Mouse (Mus musculus) midbrain, embryonic 12.5 days (tissue): ENCODE measurements around the gene Fam222b. TPM values are rescaled to one million over a fixed set of nuclear protein-coding genes. Genes with fewer than 3 reads are reported as not detected.

Experiments
- ATAC-seq: fragments of 200-750 bp; cut with Nextera tagmentation; 2 replicates; pipeline ENCODE4 v1.8.0; 2017; ENCODE audit warnings: low read depth, moderate TSS enrichment, moderate library complexity; ENCODE audit not compliant: low FRiP score
- H3K27ac ChIP-seq: fragments of 300-500 bp; sonication (generic); replicated peaks from 2 replicates; pipeline ENCODE4 v1.5.1; 2016; ENCODE audit warnings: mild to moderate bottlenecking
- H3K27me3 ChIP-seq: fragments of 300-500 bp; sonication (generic); 2 replicates; pipeline ENCODE4 v1.6.1; 2016; ENCODE audit warnings: mild to moderate bottlenecking
- H3K36me3 ChIP-seq: fragments of 300-500 bp; sonication (generic); 2 replicates; pipeline ENCODE4 v1.6.1; 2016
- H3K4me1 ChIP-seq: fragments of 300-500 bp; sonication (generic); 2 replicates; pipeline ENCODE4 v1.6.1; 2016
- H3K4me2 ChIP-seq: fragments of 300-500 bp; sonication (generic); replicated peaks from 2 replicates; pipeline ENCODE4 v1.6.1; 2016; ENCODE audit warnings: mild to moderate bottlenecking, moderate library complexity
- H3K4me3 ChIP-seq: fragments of 300-500 bp; sonication (generic); 2 replicates; pipeline ENCODE4 v1.5.1; 2016; ENCODE audit warnings: mild to moderate bottlenecking
- H3K9ac ChIP-seq: fragments of 300-500 bp; sonication (generic); replicated peaks from 2 replicates; pipeline ENCODE4 v1.6.1; 2016; ENCODE audit warnings: mild to moderate bottlenecking, moderate library complexity
- H3K9me3 ChIP-seq: fragments of 300-500 bp; sonication (generic); 2 replicates; pipeline ENCODE4 v1.6.1; 2016; ENCODE audit warnings: mild to moderate bottlenecking
- WGBS: fragments of 180-500 bp; shearing (Covaris S2); methylation state at CpG from one replicate; pipeline ENCODE4 v1.1.7; 2016; 5-methylcytosine and 5-hydroxymethylcytosine counted together
- polyA plus RNA-seq: library from polyadenylated mRNA; unstranded; fragments of >200 nt; fragmentation: Nextera tagmentation; extraction: Ambion mirVana; gene quantifications from 2 replicates; pipeline ENCODE4 v1.2.1, GENCODE M21; 2016

Fam222b gene
- polyA plus RNA-seq, 1 experiment from 2014 or later, result 27.4 TPM

DNA sequence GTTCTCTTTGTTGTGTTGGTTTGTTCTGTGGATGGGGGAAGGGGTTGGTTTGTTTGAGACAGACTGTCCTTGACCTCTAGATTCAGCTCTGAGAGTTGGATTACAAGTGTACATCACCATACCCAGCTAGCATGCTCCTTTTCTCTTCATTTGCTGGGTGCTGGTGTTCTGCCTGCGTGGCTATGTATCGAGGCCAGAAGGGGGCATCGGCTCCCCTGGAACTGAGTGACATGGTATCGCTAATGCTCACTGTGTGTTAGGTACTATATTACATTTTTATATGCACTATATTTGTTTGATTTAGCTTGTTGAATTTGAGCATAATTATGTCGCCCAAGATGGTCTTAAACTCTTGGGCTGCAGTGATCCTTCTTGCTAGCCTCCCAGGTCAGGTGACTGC is 51.7 kb downstream of the Fam222b start:
- ATAC-seq, result no peak
- Histone ChIP-seq H3K36me3 (peaks cover 74% of the 10 kb centered on the region), H3K4me2 (no peak overlapping the region), H3K9ac (no peak overlapping the region), H3K27me3 (no peaks in the 10 kb centered on the region), H3K9me3 (no peaks in the 10 kb centered on the region), H3K4me3 (no peak overlapping the region), H3K4me1 (no peaks in the 10 kb centered on the region), H3K27ac (no peak overlapping the region)
- 91% methylated on average over 5 of the region's 5 CpGs for WGBS

- 93% methylated on average over 6 of the region's 6 CpGs for WGBS
- Histone ChIP-seq H3K27me3 (no peaks in the 10 kb centered on the region), H3K27ac (no peak overlapping the region), H3K4me1 (no peaks in the 10 kb centered on the region), H3K36me3 (peaks cover 76% of the 10 kb centered on the region), H3K9me3 (no peaks in the 10 kb centered on the region), H3K4me3 (no peak overlapping the region), H3K9ac (no peak overlapping the region), H3K4me2 (no peak overlapping the region)
- no peak for ATAC-seq
These were observed 52.5 kb downstream of the Fam222b start for GRCm38 (mm10) chr11:78146707-78147543.

DNA sequence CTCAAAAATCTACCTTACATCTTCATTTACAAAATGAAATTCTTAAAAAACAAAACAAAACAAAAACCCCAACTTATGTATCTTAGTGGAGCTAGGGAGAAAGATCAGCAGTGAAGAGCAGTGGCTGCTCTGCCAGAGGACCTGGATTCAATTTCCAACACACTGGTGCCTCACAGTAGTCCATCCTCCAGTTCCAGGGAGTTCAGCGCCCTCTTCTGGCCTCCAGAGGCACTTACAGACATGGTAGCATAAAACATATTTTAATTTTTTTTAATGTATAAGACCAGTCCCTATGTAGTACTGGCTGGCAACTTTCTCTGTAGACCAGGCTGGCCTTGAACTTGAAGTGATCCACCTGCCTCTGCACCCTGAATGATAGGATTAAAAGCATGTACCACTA is 56.7 kb downstream of the Fam222b start:
- peaks cover 71% of the 10 kb centered on the region for H3K36me3 ChIP-seq
- no peaks in the 10 kb centered on the region for H3K27me3 ChIP-seq
- 15% methylated on average over 1 of the region's 1 CpGs for WGBS
- H3K4me1 ChIP-seq, result 0 out of 2 replicates have a peak, but pooled peaks cover 13% of the 10 kb centered on the region
- ATAC-seq, result no peak
- H3K9me3 ChIP-seq, result no peaks in the 10 kb centered on the region
- H3K4me2 ChIP-seq, result no peak overlapping the region
- H3K27ac ChIP-seq, result no peak overlapping the region
- no peak overlapping the region for H3K9ac ChIP-seq
- no peak overlapping the region for H3K4me3 ChIP-seq

GRCm38 (mm10) chr11:78152299-78153231 is 58.1 kb downstream of the Fam222b start:
- Histone ChIP-seq H3K27me3 (no peaks in the 10 kb centered on the region), H3K4me2 (no peak overlapping the region), H3K27ac (no peak overlapping the region), H3K4me1 (0 out of 2 replicates have a peak, but pooled peaks cover 13% of the 10 kb centered on the region), H3K4me3 (no peak overlapping the region), H3K9ac (no peak overlapping the region), H3K9me3 (no peaks in the 10 kb centered on the region), H3K36me3 (peaks cover 66% of the 10 kb centered on the region)
- 73% methylated on average over 9 of the region's 9 CpGs for WGBS
- no peak for ATAC-seq

GRCm38 (mm10) chr11:78153778-78154177 is 59.3 kb downstream of the Fam222b start:
- Histone ChIP-seq H3K27ac (no peak overlapping the region), H3K4me1 (0 out of 2 replicates have a peak, but pooled peaks cover 13% of the 10 kb centered on the region), H3K9me3 (no peaks in the 10 kb centered on the region), H3K27me3 (no peaks in the 10 kb centered on the region), H3K4me3 (no peak overlapping the region), H3K36me3 (peaks cover 68% of the 10 kb centered on the region), H3K9ac (no peak overlapping the region), H3K4me2 (no peak overlapping the region)
- 90% methylated on average over 13 of the region's 13 CpGs for WGBS
- ATAC-seq, result no peak

DNA sequence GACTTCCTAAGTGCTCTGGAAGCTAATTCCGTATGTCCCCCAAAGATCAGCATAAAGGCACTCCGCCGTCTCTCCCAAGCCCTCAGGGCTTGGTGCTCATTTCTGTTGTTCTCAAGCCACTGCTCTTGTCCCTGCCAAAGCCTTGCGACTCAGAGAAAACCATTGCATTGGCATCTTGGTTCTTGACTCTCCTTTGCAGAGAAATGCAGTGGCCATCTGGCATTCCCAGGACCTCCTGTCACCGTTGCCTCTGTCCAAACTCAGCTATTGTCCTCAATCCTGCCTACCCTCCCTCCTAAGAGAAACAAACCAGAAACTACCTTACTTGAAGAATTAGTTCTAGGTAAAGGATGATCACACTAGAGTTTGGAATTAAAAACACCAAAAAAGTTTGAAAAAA is 61.2 kb downstream of the Fam222b start:
- 87% methylated on average over 5 of the region's 5 CpGs for WGBS
- H3K27ac ChIP-seq, result no peak overlapping the region

DNA sequence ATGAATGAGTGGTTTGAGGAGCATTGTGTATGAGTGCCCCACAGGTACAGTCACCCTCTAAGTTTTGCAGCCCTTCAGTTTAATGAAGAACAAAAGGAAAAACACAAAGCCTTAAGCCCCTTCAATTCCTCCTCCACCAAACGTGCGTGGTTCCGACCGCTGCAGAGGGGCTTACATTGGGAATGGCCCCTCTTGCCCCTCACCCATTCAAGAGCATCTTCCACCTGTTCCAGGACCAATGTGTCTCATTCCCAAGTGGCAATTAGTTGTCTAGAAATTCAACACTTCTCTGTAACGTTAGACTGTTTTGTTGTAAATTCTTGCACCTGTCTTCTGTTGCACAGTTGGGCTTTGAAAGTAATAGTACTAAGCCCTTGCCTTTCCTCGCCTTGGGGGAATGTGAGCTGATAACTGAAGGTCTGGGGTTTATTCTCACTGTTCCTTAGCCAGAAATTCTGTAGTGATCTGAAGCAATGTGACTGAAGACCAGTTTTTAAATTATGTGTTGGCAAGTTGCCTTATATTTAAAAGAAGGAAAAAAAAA is 61.8 kb downstream of the Fam222b start:
- WGBS, result 64% methylated on average over 6 of the region's 6 CpGs
- Histone ChIP-seq H3K36me3 (peaks cover 71% of the 10 kb centered on the region), H3K4me2 (no peak overlapping the region), H3K27ac (no peak overlapping the region), H3K4me3 (no peak overlapping the region), H3K9me3 (no peaks in the 10 kb centered on the region), H3K9ac (no peak overlapping the region), H3K4me1 (peaks cover 20% of the 10 kb centered on the region; the same call in 1 of the 2 replicates), H3K27me3 (no peaks in the 10 kb centered on the region)
- ATAC-seq, result no peak

More for the DNA sequence above, 61.2 kb downstream of the Fam222b start:
- H3K4me3 ChIP-seq, result no peak overlapping the region
- H3K27me3 ChIP-seq, result no peaks in the 10 kb centered on the region
- peaks cover 20% of the 10 kb centered on the region; the same call in 1 of the 2 replicates for H3K4me1 ChIP-seq
- no peak overlapping the region for H3K9ac ChIP-seq
- H3K4me2 ChIP-seq, result no peak overlapping the region
- no peak for ATAC-seq
- H3K36me3 ChIP-seq, result peaks cover 71% of the 10 kb centered on the region
- no peaks in the 10 kb centered on the region for H3K9me3 ChIP-seq

GRCm38 (mm10) chr11:78159096-78159495 is 64.6 kb downstream of the Fam222b start:
- H3K4me3 ChIP-seq, result no peak overlapping the region

GRCm38 (mm10) chr11:78159557-78159956 is 65.1 kb downstream of the Fam222b start:
- no peaks in the 10 kb centered on the region for H3K9me3 ChIP-seq
- no peak overlapping the region for H3K4me2 ChIP-seq
- ATAC-seq, result no peak
- no peak overlapping the region for H3K27ac ChIP-seq
- no peak overlapping the region for H3K4me3 ChIP-seq
- peaks cover 27% of the 10 kb centered on the region for H3K4me1 ChIP-seq
- H3K9ac ChIP-seq, result no peak overlapping the region
- peaks cover 72% of the 10 kb centered on the region for H3K36me3 ChIP-seq
- 78% methylated on average over 7 of the region's 7 CpGs for WGBS
- H3K27me3 ChIP-seq, result no peaks in the 10 kb centered on the region

More at GRCm38 (mm10) chr11:78159096-78159495, 64.6 kb downstream of the Fam222b start:
- peaks cover 30% of the 10 kb centered on the region for H3K4me1 ChIP-seq
- ATAC-seq, result peak; percentile 11; the same call in 1 of the 2 replicates
- no peaks in the 10 kb centered on the region for H3K27me3 ChIP-seq
- no peak overlapping the region for H3K9ac ChIP-seq
- H3K4me2 ChIP-seq, result no peak overlapping the region
- H3K36me3 ChIP-seq, result peaks cover 77% of the 10 kb centered on the region
- H3K27ac ChIP-seq, result no peak overlapping the region
- 35% methylated on average over 2 of the region's 2 CpGs for WGBS
- no peaks in the 10 kb centered on the region for H3K9me3 ChIP-seq

DNA sequence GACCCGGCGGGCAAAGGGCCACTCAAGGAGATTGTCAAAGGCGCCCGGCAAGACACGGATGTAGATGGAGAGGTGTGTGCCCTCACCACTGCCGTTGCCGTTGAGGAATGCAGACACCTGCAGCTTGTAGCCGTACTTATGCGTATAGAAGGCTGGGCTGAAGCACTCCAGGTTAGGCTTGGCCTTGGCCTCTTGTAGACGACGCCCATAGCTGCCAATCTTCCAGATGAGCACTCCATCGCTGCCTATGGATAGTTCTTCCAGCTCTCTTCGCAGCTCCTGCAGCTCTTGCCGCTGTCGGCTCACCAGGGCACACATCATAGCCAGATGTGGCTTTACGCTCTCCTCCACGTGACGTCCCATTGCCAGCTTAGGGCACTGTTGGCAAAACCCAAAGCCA is 65.7 kb downstream of the Fam222b start:
- 91% methylated on average over 18 of the region's 18 CpGs for WGBS
- H3K4me3 ChIP-seq, result no peak overlapping the region

GRCm38 (mm10) chr11:78160675-78161074 is 66.2 kb downstream of the Fam222b start:
- WGBS, result 85% methylated on average over 3 of the region's 3 CpGs
- Histone ChIP-seq H3K36me3 (peaks cover 63% of the 10 kb centered on the region), H3K27me3 (no peaks in the 10 kb centered on the region), H3K4me3 (no peak overlapping the region), H3K4me2 (no peak overlapping the region), H3K27ac (no peak overlapping the region), H3K4me1 (peaks cover 29% of the 10 kb centered on the region), H3K9ac (no peak overlapping the region), H3K9me3 (no peaks in the 10 kb centered on the region)
- no peak for ATAC-seq

More for the DNA sequence above, 65.7 kb downstream of the Fam222b start:
- Histone ChIP-seq H3K9ac (no peak overlapping the region), H3K9me3 (no peaks in the 10 kb centered on the region), H3K27me3 (no peaks in the 10 kb centered on the region), H3K4me1 (peaks cover 27% of the 10 kb centered on the region), H3K4me2 (no peak overlapping the region), H3K36me3 (peaks cover 67% of the 10 kb centered on the region), H3K27ac (no peak overlapping the region)
- ATAC-seq, result no peak
